Mouse (Mus musculus): ENCODE measurements at regions not wholly inside any gene's neighbourhood (a gene's known extent, or its start where the extent isn't known, plus 50 kb on each side); places are given as distances from the start of the nearest gene placed in this dataset.
A peak's percentile ranks its signal among the peaks of the same experiment; 100 is the strongest.

- Histone ChIP-seq H3K4me3 (ENCODE audit: low read depth, low read length) (no peak overlapping the region), H3K36me3 (ENCODE audit: control insufficient read depth, insufficient read depth) (no peaks in the 10 kb centered on the region), H3K27ac (ENCODE audit: low read depth, low read length) (no peak overlapping the region), H3K4me1 (replicated peaks; ENCODE audit: control insufficient read depth, insufficient read depth, low read length) (no peaks in the 10 kb centered on the region), H3K9me3 (ENCODE audit: control insufficient read depth) (no peaks in the 10 kb centered on the region), H3K27me3 (replicated peaks; ENCODE audit: control insufficient read depth, insufficient read depth, low read length) (no peaks in the 10 kb centered on the region), H3K9ac (ENCODE audit: low read depth, low read length) (no peak overlapping the region), H3K4me2 (replicated peaks; ENCODE audit: low read depth) (no peak overlapping the region)
- WGBS: 93% methylated on average over 1 of the region's 1 CpGs
- ATAC-seq: no peak
- TF ChIP-seq CTCF (IDR thresholded peaks at IDR 0.05; ENCODE audit: low read depth): no peak
These were observed 138.1 kb downstream of the Fgf9 start for GRCm38 (mm10) chr14:58208401-58208800.

- WGBS: 75% methylated on average over 6 of the region's 6 CpGs
- no peaks in the 10 kb centered on the region for H3K9me3 ChIP-seq (ENCODE audit: control insufficient read depth)
- TF ChIP-seq CTCF (IDR thresholded peaks at IDR 0.05; ENCODE audit: low read depth): no peak
- no peaks in the 10 kb centered on the region for H3K36me3 ChIP-seq (ENCODE audit: control insufficient read depth, insufficient read depth)
- H3K4me1 ChIP-seq (replicated peaks; ENCODE audit: control insufficient read depth, insufficient read depth, low read length): no peaks in the 10 kb centered on the region
- ATAC-seq: no peak
- no peak overlapping the region for H3K4me2 ChIP-seq (replicated peaks; ENCODE audit: low read depth)
- no peak overlapping the region for H3K4me3 ChIP-seq (ENCODE audit: low read depth, low read length)
- no peaks in the 10 kb centered on the region for H3K27me3 ChIP-seq (replicated peaks; ENCODE audit: control insufficient read depth, insufficient read depth, low read length)
- no peak overlapping the region for H3K9ac ChIP-seq (ENCODE audit: low read depth, low read length)
- H3K27ac ChIP-seq (ENCODE audit: low read depth, low read length): no peak overlapping the region
These were observed 132.4 kb downstream of the Fgf9 start for GRCm38 (mm10) chr14:58202607-58203295.

GRCm38 (mm10) chr14:58189948-58190347, 119.6 kb downstream of the Fgf9 start:
- no peak overlapping the region for H3K9ac ChIP-seq (ENCODE audit: low read depth, low read length)
- no peak overlapping the region for H3K4me3 ChIP-seq (ENCODE audit: low read depth, low read length)
- no peaks in the 10 kb centered on the region for H3K27me3 ChIP-seq (replicated peaks; ENCODE audit: control insufficient read depth, insufficient read depth, low read length)
- H3K4me2 ChIP-seq (replicated peaks; ENCODE audit: low read depth): 0 out of 2 replicates have a peak overlapping the region, but pooled peaks have one; percentile 6
- H3K9me3 ChIP-seq (ENCODE audit: control insufficient read depth): no peaks in the 10 kb centered on the region
- H3K4me1 ChIP-seq (replicated peaks; ENCODE audit: control insufficient read depth, insufficient read depth, low read length): no peaks in the 10 kb centered on the region
- no peak overlapping the region for H3K27ac ChIP-seq (ENCODE audit: low read depth, low read length)
- 40% methylated on average over 15 of the region's 15 CpGs for WGBS
- TF ChIP-seq CTCF (IDR thresholded peaks at IDR 0.05; ENCODE audit: low read depth): no peak
- ATAC-seq: 0 out of 2 replicates have a peak, but pooled peaks have one; percentile 22
- no peaks in the 10 kb centered on the region for H3K36me3 ChIP-seq (ENCODE audit: control insufficient read depth, insufficient read depth)

GRCm38 (mm10) chr14:58182869-58183268, 112.5 kb downstream of the Fgf9 start:
- no peak overlapping the region for H3K27ac ChIP-seq (ENCODE audit: low read depth, low read length)
- no peak overlapping the region for H3K9ac ChIP-seq (ENCODE audit: low read depth, low read length)
- no peaks in the 10 kb centered on the region for H3K4me1 ChIP-seq (replicated peaks; ENCODE audit: control insufficient read depth, insufficient read depth, low read length)
- peak; percentile 51 for ATAC-seq
- H3K4me2 ChIP-seq (replicated peaks; ENCODE audit: low read depth): no peak overlapping the region
- no peak overlapping the region for H3K4me3 ChIP-seq (ENCODE audit: low read depth, low read length)
- H3K36me3 ChIP-seq (ENCODE audit: control insufficient read depth, insufficient read depth): no peaks in the 10 kb centered on the region
- no peaks in the 10 kb centered on the region for H3K27me3 ChIP-seq (replicated peaks; ENCODE audit: control insufficient read depth, insufficient read depth, low read length)
- no peak for TF ChIP-seq CTCF (IDR thresholded peaks at IDR 0.05; ENCODE audit: low read depth)
- no peaks in the 10 kb centered on the region for H3K9me3 ChIP-seq (ENCODE audit: control insufficient read depth)
- WGBS: 53% methylated on average over 5 of the region's 5 CpGs

GRCm38 (mm10) chr14:58180724-58181123, 110.4 kb downstream of the Fgf9 start:
- no peak overlapping the region for H3K4me3 ChIP-seq (ENCODE audit: low read depth, low read length)
- ATAC-seq: no peak
- H3K4me2 ChIP-seq (replicated peaks; ENCODE audit: low read depth): no peak overlapping the region
- 0 out of 2 replicates have a peak, but pooled peaks cover 3% of the 10 kb centered on the region for H3K4me1 ChIP-seq (replicated peaks; ENCODE audit: control insufficient read depth, insufficient read depth, low read length)
- no peak for TF ChIP-seq CTCF (IDR thresholded peaks at IDR 0.05; ENCODE audit: low read depth)
- H3K27me3 ChIP-seq (replicated peaks; ENCODE audit: control insufficient read depth, insufficient read depth, low read length): no peaks in the 10 kb centered on the region
- H3K36me3 ChIP-seq (ENCODE audit: control insufficient read depth, insufficient read depth): no peaks in the 10 kb centered on the region
- no peak overlapping the region for H3K9ac ChIP-seq (ENCODE audit: low read depth, low read length)
- H3K27ac ChIP-seq (ENCODE audit: low read depth, low read length): no peak overlapping the region
- H3K9me3 ChIP-seq (ENCODE audit: control insufficient read depth): no peaks in the 10 kb centered on the region

GRCm38 (mm10) chr14:58175651-58176363, 105.5 kb downstream of the Fgf9 start:
- TF ChIP-seq CTCF (IDR thresholded peaks at IDR 0.05; ENCODE audit: low read depth): no peak
- peak overlapping the region; percentile 28; the same call in 1 of the 2 replicates for H3K27ac ChIP-seq (ENCODE audit: low read depth, low read length)
- no peak overlapping the region for H3K4me2 ChIP-seq (replicated peaks; ENCODE audit: low read depth)
- WGBS: 38% methylated on average over 5 of the region's 5 CpGs
- H3K9me3 ChIP-seq (ENCODE audit: control insufficient read depth): no peaks in the 10 kb centered on the region
- no peak overlapping the region for H3K9ac ChIP-seq (ENCODE audit: low read depth, low read length)
- H3K27me3 ChIP-seq (replicated peaks; ENCODE audit: control insufficient read depth, insufficient read depth, low read length): no peaks in the 10 kb centered on the region
- H3K4me1 ChIP-seq (replicated peaks; ENCODE audit: control insufficient read depth, insufficient read depth, low read length): 0 out of 2 replicates have a peak, but pooled peaks cover 7% of the 10 kb centered on the region
- H3K4me3 ChIP-seq (ENCODE audit: low read depth, low read length): no peak overlapping the region
- no peaks in the 10 kb centered on the region for H3K36me3 ChIP-seq (ENCODE audit: control insufficient read depth, insufficient read depth)
- ATAC-seq: peak; percentile 78

Measured in intestine, postnatal 0 days (tissue).